Mouse (Mus musculus): ENCODE results near the gene Kalrn.

Kalrn gene

GRCm38 (mm10) chr16:34430131-34430530 is 143.2 kb downstream of the Kalrn start:
- no peak for DNase-seq (ENCODE audit: low spot score in 2 of 2)

DNA sequence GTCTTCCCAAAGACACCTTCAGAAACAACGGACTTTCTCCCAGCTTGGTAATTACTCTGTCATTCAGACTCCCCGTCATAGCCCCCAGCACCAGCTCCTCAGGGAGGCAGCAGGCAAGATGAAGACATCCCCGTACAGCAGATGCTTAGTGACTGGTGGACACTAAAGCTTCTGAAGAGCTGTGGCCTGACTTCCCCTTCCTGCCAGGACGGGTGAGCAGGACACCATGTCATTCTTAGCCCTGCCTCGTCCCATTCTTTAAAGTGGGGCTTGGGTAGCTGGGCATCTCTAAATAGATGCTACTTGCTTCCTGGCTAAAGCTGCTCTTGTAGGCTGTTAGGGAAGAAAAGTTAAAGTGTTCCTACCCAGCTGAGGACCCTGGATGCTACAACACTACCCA is 145.7 kb downstream of the Kalrn start:
- no peak for DNase-seq (ENCODE audit: low spot score in 2 of 2)

GRCm38 (mm10) chr16:34421473-34421872 is 151.9 kb downstream of the Kalrn start:
- DNase-seq (ENCODE audit: low spot score in 2 of 2): no peak

DNA sequence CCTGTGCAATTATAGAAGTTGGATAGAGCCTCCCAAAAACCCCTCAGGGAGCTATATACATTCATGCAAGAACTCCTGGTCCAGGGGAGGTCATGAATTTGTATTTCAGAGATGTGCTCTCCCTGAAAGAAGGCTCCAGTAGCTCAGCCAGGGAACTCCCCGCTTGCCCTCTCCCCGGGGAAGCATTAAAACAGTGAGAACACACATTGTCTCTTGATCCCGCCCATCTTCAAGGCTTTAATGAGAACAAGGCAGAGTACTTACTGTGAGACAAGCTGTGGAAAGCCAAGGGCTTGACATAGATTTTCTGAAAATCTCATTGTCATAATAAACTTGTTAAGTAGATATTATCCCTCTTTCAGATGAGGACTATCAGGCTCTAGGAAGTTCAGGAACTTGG is 155.4 kb downstream of the Kalrn start:
- DNase-seq (ENCODE audit: low spot score in 2 of 2): no peak

- DNase-seq (ENCODE audit: low spot score in 2 of 2): no peak
Measured at GRCm38 (mm10) chr16:34417383-34417782, 155.9 kb downstream of the Kalrn start.

GRCm38 (mm10) chr16:34414581-34414980 is 158.8 kb downstream of the Kalrn start:
- DNase-seq (ENCODE audit: low spot score in 2 of 2): peak in 1 of 2 experiments; percentile 73

DNA sequence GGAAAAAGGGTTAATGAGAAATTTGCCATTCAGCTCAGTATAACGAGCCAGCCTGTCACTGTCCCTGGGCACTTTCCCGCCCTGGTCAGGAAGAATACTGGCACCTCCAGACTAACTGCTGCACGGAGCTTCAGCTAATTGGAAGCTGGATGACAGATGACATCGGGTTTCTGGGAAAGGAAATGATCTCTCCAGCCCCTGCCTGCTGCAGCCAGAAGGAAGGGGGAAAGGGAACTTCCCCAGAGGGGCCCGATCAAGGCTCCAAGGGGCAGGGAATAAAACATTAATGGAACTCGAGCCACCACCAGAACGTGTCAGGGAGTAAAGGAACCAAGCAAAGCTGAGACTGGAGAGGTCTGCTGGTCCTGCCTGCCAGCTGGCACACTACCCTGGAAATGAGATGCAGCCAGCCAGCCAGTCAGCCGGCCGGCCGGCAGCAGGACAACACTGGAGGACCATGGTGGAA is 159.4 kb downstream of the Kalrn start:
- no peak for DNase-seq (ENCODE audit: low spot score in 2 of 2)

DNA sequence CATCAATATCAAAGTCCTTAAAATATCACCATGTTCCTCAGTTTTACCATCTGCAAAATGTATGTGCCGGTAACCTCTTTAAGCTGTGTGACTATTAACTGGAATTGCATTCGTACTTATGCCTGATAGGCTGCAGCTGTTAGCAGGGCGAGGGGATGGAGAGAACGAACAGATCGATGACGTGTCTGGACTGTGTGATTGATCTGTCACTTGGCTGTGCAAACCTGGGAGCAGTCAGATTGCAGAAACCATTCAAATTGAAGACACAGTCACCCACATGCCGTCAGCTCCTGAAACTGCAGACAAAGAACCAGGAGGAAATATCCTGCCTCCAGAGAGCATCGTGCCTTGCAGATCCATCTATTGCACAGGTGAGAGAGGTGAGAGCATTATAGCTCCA is 166.3 kb downstream of the Kalrn start:
- DNase-seq (ENCODE audit: low spot score in 2 of 2): no peak

DNA sequence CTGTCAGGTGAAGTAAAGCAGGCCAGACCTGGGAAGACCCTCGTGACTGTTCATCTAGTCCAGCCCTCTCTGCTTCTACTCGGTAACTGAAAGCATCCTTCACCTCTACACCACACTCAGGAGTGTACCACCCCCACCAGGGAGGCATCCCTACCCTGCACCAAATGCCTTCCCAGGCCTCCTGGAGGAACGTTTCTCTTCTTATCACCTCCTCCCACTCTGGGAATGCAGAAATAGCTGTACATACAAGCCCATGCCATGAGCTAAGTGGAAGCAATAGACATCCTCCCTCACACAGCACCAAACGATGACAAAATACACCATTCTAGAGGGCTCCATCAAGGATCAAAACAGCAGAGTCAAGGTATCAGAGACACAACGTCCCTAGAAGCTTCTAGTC is 168.2 kb downstream of the Kalrn start:
- DNase-seq (ENCODE audit: low spot score in 2 of 2): peak in 1 of 2 experiments; percentile 68

DNA sequence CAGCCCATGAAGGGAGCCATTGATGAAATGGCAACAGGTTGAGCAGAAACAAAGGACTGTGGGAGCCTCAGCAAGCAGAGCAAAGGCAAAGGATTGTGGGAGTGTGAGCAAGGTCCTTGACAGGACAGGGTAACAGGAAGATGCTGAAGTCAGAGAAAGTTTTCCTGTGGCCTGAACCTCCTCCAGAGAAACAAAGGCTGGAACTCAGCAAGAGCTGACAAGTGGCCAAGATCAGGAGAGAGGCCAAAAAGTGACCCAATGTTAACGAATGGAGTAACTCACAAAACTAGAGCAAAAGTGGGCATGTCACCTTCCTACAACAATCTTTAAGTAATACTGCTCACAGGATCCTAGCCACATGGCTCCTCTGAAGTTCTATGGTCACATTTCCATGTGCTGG is 172.1 kb downstream of the Kalrn start:
- no peak for DNase-seq (ENCODE audit: low spot score in 2 of 2)

- DNase-seq (ENCODE audit: low spot score in 2 of 2): no peak
Measured at GRCm38 (mm10) chr16:34400102-34400728, 173.1 kb downstream of the Kalrn start.

- DNase-seq (ENCODE audit: low spot score in 2 of 2): peak in 1 of 2 experiments; percentile 65
Measured at GRCm38 (mm10) chr16:34395221-34395811, 178.0 kb downstream of the Kalrn start.

DNA sequence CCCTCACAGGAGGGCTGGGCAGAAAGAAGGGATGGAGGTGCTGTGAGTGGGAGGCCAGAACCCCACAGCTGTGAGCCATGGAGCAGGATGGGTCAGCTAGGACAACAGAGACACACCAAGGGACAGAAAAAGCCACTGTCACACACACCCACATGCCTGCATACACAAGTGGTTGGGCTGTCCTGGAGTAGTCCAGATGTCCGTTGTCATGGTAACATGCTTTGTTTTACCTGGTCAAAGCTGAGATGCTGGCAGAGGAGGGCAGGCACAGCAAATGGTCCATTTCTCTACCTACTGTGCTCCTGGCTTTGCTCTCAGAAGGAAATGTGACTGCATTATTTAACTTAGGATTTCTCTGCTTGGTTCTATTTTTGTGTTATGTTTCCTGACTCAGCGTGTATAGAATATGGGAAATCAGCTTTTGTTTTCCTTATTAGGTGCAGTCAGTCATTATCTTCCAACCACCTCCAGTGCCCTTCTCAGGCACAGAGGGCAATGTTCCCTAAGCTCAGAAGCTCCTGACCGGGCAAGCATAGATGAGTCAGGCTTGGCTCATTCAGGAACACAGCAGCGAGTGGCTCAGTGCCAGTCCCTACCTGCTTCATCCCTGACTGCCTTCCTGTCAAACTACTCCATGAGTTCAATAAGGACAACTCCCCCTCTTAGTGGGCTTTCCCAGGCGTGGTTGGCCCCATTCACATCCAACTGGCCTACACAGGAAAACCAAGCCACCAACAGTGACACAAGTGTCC is 183.6 kb downstream of the Kalrn start:
- DNase-seq (ENCODE audit: low spot score in 2 of 2): no peak

DNA sequence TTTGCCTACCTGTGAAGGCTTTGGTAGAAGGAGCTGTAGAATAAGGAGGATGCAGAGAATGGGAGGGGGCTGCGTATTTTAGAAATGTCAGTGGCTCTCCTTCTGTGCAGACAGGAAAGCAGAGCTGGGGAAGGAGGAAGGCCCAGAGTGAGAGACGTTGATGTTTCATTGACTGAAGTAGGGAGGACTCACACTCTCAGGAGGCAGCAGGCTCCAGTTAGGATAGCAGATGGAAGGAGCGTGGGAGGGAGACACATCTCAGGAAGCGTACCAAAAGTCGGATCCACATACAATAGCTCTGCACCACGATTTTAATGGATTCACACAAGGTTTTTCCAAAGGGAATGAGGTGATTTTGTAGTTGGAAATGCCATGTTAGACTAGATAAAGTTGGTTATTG is 184.5 kb downstream of the Kalrn start:
- peak in 1 of 2 experiments; percentile 84 for DNase-seq (ENCODE audit: low spot score in 2 of 2)

DNA sequence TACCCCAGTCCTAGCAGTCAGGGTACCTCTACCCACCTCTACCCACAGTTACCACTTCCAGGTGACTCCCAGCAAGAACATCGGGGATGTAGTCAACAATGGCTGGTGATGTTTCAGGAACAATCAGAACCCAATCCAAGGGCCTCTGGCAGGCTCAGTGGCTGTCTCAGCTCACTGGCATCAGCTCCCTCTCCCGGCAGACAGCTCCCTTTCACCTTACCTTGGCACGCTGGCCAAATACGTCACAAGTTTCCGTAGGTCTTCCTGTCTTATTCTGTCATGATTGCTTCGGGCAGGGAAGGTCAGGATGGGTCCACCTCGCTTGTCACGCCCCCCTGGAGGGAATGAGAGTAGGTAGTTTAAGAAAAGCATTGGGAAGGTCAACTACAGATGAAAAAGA is 188.3 kb downstream of the Kalrn start:
- DNase-seq (ENCODE audit: low spot score in 2 of 2): no peak

DNA sequence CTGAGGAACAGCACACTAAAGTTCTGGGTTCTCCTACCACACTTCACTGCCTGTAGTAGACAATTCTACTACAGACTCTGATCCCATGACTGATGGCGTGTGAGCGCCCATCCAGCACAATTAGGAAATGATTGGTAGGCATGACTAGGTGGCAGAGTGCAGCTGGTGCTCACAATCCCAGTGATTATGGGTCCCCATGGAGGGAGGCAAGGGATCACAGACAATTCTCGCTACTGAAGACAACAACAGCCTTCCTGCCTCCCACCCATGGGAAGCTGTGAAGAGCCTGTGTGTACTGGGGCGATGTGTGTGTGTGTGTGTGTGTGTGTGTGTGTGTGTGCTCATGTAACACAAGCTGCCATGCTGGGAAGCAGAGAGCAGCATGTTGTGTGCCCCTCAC is 190.3 kb downstream of the Kalrn start:
- DNase-seq (ENCODE audit: low spot score in 2 of 2): no peak

- DNase-seq (ENCODE audit: low spot score in 2 of 2): no peak
Measured at GRCm38 (mm10) chr16:34376166-34376857, 197.0 kb downstream of the Kalrn start.

DNA sequence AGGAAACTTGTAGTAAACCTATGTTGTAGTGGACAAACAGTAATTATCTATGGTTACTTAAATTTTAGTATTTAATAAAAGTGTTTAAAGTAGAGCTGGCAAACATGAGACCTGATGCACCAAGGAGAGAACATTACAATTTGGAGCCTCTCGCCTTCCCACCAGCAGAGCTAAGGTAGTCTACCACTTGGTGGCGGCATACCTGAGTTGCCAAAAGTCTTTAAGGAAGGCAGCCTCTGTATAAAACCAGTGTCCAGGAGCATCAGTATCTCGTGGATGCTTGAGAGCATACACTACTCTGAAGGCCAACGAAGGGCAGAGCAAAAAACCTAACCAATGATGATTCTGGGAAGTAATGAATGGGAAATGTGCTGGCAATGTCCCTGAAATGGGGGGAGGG is 199.8 kb downstream of the Kalrn start:
- DNase-seq (ENCODE audit: low spot score in 2 of 2): no peak

- peak in 1 of 2 experiments; percentile 50 for DNase-seq (ENCODE audit: low spot score in 2 of 2)
Measured at GRCm38 (mm10) chr16:34372103-34372741, 201.1 kb downstream of the Kalrn start.

GRCm38 (mm10) chr16:34359206-34359605 is 214.1 kb downstream of the Kalrn start:
- DNase-seq (ENCODE audit: low spot score in 2 of 2): no peak

GRCm38 (mm10) chr16:34355547-34355946 is 217.8 kb downstream of the Kalrn start:
- no peak for DNase-seq (ENCODE audit: low spot score in 2 of 2)

GRCm38 (mm10) chr16:34354042-34354441 is 219.3 kb downstream of the Kalrn start:
- no peak for DNase-seq (ENCODE audit: low spot score in 2 of 2)
